Mouse (Mus musculus) MEL (cell line): ENCODE measurements around the gene Tarbp2.

ENCODE experiments used
- CTCF ChIP-seq, 3 experiments: IDR thresholded peaks in 2 of 3; conservative IDR thresholded peaks in 1 of 3; 2 replicates each; pipeline ENCODE4 v1.5.1; 2011 to 2012; ENCODE audit warnings: low read length in 3 of 3, low read depth in 2 of 3, mild to moderate bottlenecking in 2 of 3, improper control_type of control experiment in 1 of 3, inconsistent platforms in 1 of 3, mixed read lengths in 1 of 3, moderate library complexity in 1 of 3; ENCODE audit not compliant: control insufficient read depth in 1 of 3, insufficient read depth in 1 of 3, poor library complexity in 1 of 3, severe bottlenecking in 1 of 3
- ELF1 ChIP-seq: IDR thresholded peaks from 2 replicates; pipeline ENCODE4 v1.6.1; 2014; ENCODE audit warnings: low read depth, mild to moderate bottlenecking, inconsistent platforms, low read length, improper control_type of control experiment, moderate library complexity
- GATA1 ChIP-seq: IDR thresholded peaks from 2 replicates; pipeline ENCODE4 v1.6.1; 2011; ENCODE audit warnings: low read depth, low read length, improper control_type of control experiment
- JUND ChIP-seq: IDR thresholded peaks from 2 replicates; pipeline ENCODE4 v1.6.1; 2011; ENCODE audit warnings: low read depth, mild to moderate bottlenecking, improper control_type of control experiment, low read length
- POLR2A ChIP-seq, 2 experiments: IDR thresholded peaks; 2 replicates each; pipeline ENCODE4 v1.6.1; 2011 to 2012; ENCODE audit warnings: low read length in 2 of 2, mild to moderate bottlenecking in 2 of 2, control low read depth in 1 of 2, improper control_type of control experiment in 1 of 2, low read depth in 1 of 2, moderate library complexity in 1 of 2; ENCODE audit not compliant: control insufficient read depth in 1 of 2, insufficient read depth in 1 of 2, poor library complexity in 1 of 2
- POLR2AphosphoS5 ChIP-seq: IDR thresholded peaks from 2 replicates; pipeline ENCODE4 v1.6.1; 2012; ENCODE audit warnings: low read depth, borderline replicate concordance, mild to moderate bottlenecking, inconsistent platforms, low read length, moderate library complexity, mixed read lengths
- SIN3A ChIP-seq: IDR thresholded peaks from 2 replicates; pipeline ENCODE4 v1.6.1; 2012; ENCODE audit warnings: low read length, improper control_type of control experiment, inconsistent platforms
- TCF12 ChIP-seq: IDR thresholded peaks from 2 replicates; pipeline ENCODE4 v1.6.1; 2014; ENCODE audit warnings: low read depth, mild to moderate bottlenecking, inconsistent platforms, low read length, improper control_type of control experiment, moderate library complexity
- ZKSCAN1 ChIP-seq: IDR thresholded peaks from 2 replicates; pipeline ENCODE4 v1.6.1; 2012; ENCODE audit warnings: low read depth, mild to moderate bottlenecking, inconsistent platforms, low read length, improper control_type of control experiment, moderate library complexity

DNA sequence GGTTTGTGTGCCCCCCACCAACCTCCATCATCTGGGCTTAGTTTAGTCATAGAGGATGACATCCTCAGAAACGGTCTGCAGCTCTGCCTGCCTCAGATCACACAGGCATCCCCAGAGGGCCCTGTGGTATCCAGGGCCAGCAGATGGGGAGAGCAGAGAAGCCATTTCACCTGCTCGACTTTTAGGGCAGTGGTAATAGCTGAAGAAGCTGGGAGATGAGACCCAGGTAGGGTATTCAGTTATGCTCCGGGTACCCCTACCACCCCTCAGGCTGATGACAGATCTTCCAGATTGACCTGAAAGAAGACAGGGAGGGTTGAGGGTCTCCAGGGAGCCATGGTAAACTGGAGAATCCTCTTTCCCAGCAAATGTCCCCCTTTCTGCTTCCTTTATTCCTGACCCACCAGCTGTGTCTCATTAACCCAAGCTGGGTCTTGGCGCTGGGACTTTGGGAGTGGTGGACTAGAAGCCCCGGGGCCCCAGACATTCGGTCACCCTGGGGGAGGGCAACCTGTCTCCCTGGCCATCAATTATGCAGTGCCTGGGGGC is 6.6 kb upstream of the Tarbp2 start:
- TF ChIP-seq POLR2AphosphoS5 (no peak), ELF1 (no peak), POLR2A (IDR thresholded peaks at IDR 0.05; ENCODE audit: control insufficient read depth in 1 of 2, insufficient read depth in 1 of 2, low read depth in 1 of 2, low read length in 2 of 2, poor library complexity in 1 of 2) (no peak), CTCF (IDR thresholded peaks at IDR 0.05 in 2 of 3, conservative IDR thresholded peaks at IDR 0.05 in 1 of 3; ENCODE audit: control insufficient read depth in 1 of 3, insufficient read depth in 1 of 3, low read depth in 2 of 3, low read length in 3 of 3, poor library complexity in 1 of 3, severe bottlenecking in 1 of 3) (no peak), JUND (no peak), ZKSCAN1 (no peak), SIN3A (no peak), GATA1 (no peak), TCF12 (no peak)
